Mouse (Mus musculus): ENCODE data around the gene Mylk. TPM values are rescaled to one million over a fixed set of nuclear protein-coding genes. Genes with fewer than 3 reads are reported as not detected.

Mylk gene
- 3.5 and 4.0 TPM in 2 replicates for polyA plus RNA-seq (2015; fragmentation: Nextera tagmentation; extraction: Ambion mirVana)

GRCm38 (mm10) chr16:34745065-34745585 lies at the start of gene Mylk:
Gene Mylk (plus strand): TSS chr16:34745210.

GRCm38 (mm10) chr16:35022242-35023137 lies 277.5 kb downstream of the Mylk start, which contains the start of gene Hacd2:
Gene Hacd2 (plus strand): TSS chr16:35022428.

Other genes with a start within 250 kb of the Mylk start
- 12.6 and 15.6 TPM in 2 replicates for gene Kalrn, start 171.7 kb upstream of the Mylk start, polyA plus RNA-seq (2015; fragmentation: Nextera tagmentation; extraction: Ambion mirVana)
- 0.30 TPM in 1 of 2 replicates, not detected in the other for gene Ropn1, start 95.3 kb upstream of the Mylk start, polyA plus RNA-seq (2015; fragmentation: Nextera tagmentation; extraction: Ambion mirVana)
- gene Ccdc14, start 54.6 kb upstream of the Mylk start, polyA plus RNA-seq (2015; fragmentation: Nextera tagmentation; extraction: Ambion mirVana), result 2.1 and 2.5 TPM in 2 replicates

Measured in neural tube, postnatal 0 days (tissue).